Mouse (Mus musculus) heart, adult 8-10 months (tissue): ENCODE data around the gene Zfr. TPM values are rescaled to one million over a fixed set of nuclear protein-coding genes. Genes with fewer than 3 reads are reported as not detected.
"Not testable (repeated sequence)": the region's sequence is repeated elsewhere in the genome, so short reads cannot be mapped to it uniquely, and the experiment has no call there.

Source experiments
- DNase-seq: peaks from one replicate; pipeline ENCODE4 v3.0.0; 2022; ENCODE audit warnings: low spot score
- microRNA-seq: library from miRNA; unstranded; fragments of <30 nt; microRNA quantifications from one replicate; pipeline ENCODE4 v1.2.0, GENCODE M21; 2022
- total RNA-seq, 4 experiments: library from RNA; stranded (reverse); gene quantifications; 2 replicates each; pipeline ENCODE4 v1.2.4; 2022

The Zfr gene
- total RNA-seq, 4 experiments from 2014 or later = 74.9 to 84.2 (median 79.7) TPM

DNA sequence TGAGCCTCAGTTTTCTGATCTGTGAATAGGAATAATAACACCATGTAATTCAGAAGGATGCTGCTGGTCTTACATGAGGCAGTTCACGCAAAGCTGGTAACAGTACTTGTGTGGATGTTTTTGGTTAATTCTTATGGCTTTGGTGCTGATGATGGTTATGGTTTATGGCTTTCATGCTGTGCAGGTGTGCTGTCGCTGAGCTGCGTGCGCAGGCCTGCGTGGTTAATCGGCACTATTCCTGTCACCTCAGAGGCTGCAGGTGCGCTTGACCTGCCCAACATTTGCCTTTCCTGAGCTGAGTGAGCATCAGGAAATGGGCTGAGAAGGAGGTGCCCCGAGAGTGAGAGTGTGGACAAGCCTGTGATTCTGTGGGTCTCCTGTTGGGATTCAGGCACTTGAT, 98.5 kb downstream of the Zfr start:
- no peak for DNase-seq

GRCm38 (mm10) chr15:12216798-12217197, 99.2 kb downstream of the Zfr start:
- DNase-seq = no peak

- DNase-seq = not testable (repeated sequence)
Measured at GRCm38 (mm10) chr15:12217332-12217731, 99.7 kb downstream of the Zfr start.

- DNase-seq = no peak
Measured at GRCm38 (mm10) chr15:12217849-12218248, 100.2 kb downstream of the Zfr start.

- DNase-seq = no peak
Measured at GRCm38 (mm10) chr15:12218583-12219382, 101.2 kb downstream of the Zfr start.

- no peak for DNase-seq
Measured at GRCm38 (mm10) chr15:12221131-12221530, 103.5 kb downstream of the Zfr start.

DNA sequence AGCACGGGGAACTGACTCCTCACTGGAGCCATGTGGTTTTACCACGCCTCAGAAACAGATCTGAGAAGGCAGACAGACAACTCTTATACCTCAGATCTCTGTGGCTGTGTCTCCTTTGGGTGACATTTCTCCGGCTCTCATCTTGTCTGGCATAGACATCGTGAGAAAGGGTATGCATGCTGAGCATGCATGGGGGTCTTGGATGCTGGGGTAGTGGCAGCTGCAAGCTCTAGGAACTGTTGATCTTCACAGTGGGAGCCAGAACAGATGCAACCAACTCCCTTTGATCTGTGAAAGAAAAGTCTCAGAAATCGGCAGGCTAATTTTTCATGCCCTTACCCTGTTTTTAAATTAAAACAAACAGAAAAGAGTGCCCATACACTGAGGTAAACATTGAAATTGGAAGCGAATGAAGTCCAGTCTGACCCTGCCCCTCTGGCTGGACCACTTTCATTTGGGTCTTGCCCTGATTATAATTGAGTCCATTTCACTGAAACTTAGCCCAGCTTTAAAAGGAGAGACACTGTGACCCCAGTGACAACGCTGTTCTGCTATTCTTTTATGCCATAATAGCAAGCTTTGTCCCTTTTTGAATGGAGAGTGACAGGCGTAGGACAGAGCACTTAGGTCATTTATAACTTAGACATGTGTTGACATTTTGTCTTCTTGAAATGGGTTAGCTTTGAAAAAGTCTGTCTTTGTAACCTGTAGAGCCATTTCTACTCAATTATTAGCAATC, 105.1 kb downstream of the Zfr start:
- DNase-seq = no peak

GRCm38 (mm10) chr15:12223393-12223792, 105.8 kb downstream of the Zfr start:
- DNase-seq = no peak

DNA sequence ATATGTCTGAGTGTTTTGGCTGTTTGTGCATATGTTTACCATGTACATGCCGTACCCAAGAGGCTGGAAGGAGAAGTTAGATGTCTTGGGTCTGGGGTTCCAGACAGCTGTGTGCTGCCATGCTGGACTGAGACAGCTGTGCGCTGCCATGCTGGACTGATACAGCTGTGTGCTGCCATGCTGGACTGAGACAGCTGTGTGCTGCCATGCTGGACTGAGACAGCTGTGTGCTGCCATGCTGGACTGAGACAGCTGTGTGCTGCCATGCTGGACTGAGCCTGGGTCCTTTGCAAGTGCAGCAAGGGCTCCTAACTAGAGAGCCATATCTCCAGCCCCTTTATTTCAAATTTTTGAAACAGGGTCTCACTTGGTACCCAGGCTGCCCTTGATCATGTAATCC, 106.6 kb downstream of the Zfr start:
- no peak for DNase-seq

DNA sequence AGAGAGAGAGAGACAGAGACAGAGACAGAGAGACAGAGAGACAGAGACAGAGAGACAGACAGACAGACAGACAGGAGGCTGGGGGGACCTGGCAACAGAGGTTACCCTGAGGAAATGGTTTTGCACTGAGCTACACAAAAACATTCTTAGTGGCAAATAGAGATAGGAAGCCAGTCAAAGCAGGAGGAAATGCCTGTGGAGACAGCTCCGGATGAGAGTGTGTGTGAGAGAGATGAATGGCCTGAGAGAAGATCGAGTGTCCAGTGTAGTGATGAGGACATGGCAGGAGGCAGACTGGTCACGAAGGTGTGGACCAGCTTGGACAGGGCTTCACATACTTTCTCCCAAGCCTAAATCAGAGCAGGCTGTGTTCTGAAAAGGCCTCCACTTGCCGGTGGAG, 107.4 kb downstream of the Zfr start:
- DNase-seq = no peak

DNA sequence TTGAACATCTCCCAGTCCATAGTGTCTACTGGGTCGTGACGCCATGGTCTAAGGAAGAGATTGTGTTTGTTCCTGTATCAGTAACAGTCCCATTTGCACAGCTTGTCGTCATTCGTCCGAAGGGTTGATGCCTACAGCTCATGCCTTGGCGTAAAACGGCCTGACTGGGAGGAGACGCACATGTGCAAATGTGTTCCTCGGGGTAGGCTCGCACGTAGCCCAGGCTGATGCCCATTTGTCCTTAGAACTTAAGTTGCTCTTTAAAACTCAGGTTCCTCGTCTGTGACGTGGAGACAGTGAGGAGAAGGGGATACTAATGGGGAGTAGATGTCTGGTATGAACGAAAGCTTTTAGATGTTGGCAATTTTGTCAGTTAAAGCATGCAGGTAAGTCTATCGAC, 109.3 kb downstream of the Zfr start:
- DNase-seq = no peak

DNA sequence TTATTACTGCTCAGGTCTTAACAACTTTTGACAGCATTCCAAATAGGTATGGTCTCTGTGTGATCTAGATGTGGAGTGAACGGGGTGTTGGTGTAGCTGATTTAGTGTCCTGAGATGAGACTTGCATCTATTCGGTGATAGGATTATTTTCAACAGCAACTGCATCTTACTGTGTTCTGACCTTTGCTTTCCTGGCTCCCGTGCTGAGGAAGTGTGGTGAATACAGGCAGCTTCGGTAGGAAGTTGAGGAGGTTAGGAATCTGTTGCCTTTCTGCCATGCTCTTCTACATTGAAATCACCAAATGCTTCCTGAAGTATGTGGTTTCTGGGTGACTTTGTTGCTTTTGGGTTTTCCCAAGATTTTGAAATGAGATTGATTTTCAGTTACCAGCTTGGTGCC, 109.7 kb downstream of the Zfr start:
- DNase-seq = no peak

- DNase-seq = no peak
Measured at GRCm38 (mm10) chr15:12229603-12230242, 112.1 kb downstream of the Zfr start.

- no peak for DNase-seq
Measured at GRCm38 (mm10) chr15:12230243-12230935, 112.8 kb downstream of the Zfr start.

GRCm38 (mm10) chr15:12231462-12231861, 113.8 kb downstream of the Zfr start:
- DNase-seq = no peak

DNA sequence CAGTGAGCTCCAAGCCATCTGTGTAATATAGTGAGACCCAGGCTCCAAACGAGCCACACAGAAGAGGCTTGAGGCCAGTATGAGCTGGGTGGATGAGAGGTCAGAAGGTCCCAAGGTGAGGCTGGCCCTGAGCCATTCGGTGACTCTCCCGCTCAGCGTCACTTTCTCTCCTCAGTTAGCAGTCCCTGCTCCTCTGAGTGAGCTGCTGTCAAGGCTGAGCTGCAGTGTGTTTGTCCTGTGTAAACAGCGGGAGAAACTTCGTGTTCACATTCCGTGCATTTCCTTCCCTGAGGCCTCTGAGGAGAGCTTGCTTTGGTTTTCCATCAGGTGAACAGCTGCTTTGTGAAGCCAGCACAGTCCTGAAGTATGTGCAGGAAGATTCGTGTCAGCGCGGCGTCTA, 114.8 kb downstream of the Zfr start:
- DNase-seq = no peak

GRCm38 (mm10) chr15:12233021-12233420, 115.4 kb downstream of the Zfr start:
- no peak for DNase-seq

Small RNAs within 50 kb of the gene (microRNA-seq; reads per million reads assigned to microRNA genes)
- not detected for gene Mir1898

Other genes with a start within 250 kb of the Zfr start
- gene Npr3, start 210.5 kb upstream of the Zfr start, total RNA-seq = 10 to 100 TPM; 26.1 to 39.5 (median 29.2) TPM
- gene Sub1, start 120.8 kb upstream of the Zfr start, total RNA-seq = 10 to 100 TPM; 68.9 to 91.2 (median 83.6) TPM
- gene Mtmr12, start 87.2 kb downstream of the Zfr start, total RNA-seq = 10 to 100 TPM in 2 of 4 experiments, 1 to 10 TPM in 2; 6.8 to 11.1 (median 9.0) TPM
- 10 to 100 TPM; 64.8 to 73.0 (median 72.5) TPM for gene Golph3, start 203.6 kb downstream of the Zfr start, total RNA-seq
- gene 1810049J17Rik, start 204.1 kb downstream of the Zfr start, total RNA-seq = under 1 TPM in 1 of 4 experiments, not detected in 3; 0.65 TPM